Mouse (Mus musculus) c-Kit-positive CD71-negative TER-119-negative erythroid progenitor cells, embryonic 14.5 days (primary cell): ENCODE data around the gene Arfip1.

ENCODE experiments used
- DNase-seq: peaks from one replicate; pipeline ENCODE4 v3.0.0-alpha.2; 2013; ENCODE audit warnings: low read depth

Gene Arfip1

DNA sequence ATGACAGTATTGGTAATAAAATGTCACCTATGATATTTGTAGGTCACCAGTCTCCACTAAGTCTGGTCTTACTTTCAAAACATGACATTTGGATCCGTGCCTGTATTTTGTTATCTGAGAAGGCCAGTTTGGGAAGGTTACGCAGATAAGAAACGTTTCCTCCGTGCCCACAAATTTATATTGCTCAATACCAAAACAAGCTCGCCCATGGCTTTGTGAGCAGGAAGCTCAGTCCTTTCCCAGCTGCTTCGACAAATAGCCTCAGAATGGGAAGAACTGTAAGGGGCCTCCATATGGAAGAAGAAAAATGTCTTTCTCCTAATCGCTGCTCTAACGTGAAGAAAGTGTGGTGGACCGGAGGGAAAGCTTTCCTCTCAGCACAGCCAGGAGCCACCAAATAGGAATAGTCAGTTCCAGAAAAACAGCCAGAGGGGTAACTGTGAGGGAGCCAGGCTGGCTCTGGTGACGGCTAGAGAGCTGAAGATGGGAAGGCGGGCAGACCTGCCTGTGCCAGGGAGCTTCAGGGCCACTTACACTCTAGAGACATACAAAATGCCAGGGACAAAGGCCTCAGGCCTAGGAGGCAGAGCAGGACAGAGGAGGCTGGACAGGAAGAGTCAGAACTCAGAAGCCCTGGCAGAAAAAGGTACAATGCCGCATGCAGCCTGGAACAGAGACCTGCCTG is 126.5 kb downstream of the Arfip1 start:
- DNase-seq: no peak

DNA sequence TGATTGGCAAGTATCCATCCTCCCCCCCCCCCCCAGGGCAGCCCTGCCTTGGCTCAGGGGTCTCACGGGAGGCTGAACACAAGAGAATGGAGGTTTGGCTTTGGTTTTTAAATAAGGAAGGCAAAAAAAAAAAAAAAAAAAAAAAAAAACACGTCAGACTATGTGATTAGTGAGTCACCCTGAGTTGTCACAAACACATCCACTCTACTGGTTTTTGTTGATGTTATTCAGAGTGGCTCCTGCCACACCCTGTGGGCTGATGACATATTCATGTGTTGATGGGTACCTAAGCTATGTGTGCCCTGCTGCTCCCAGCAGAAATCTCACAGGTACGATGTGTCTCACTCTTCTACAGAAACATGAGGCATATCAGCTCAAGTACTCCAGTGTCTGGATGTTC is 131.8 kb downstream of the Arfip1 start:
- DNase-seq: no peak

DNA sequence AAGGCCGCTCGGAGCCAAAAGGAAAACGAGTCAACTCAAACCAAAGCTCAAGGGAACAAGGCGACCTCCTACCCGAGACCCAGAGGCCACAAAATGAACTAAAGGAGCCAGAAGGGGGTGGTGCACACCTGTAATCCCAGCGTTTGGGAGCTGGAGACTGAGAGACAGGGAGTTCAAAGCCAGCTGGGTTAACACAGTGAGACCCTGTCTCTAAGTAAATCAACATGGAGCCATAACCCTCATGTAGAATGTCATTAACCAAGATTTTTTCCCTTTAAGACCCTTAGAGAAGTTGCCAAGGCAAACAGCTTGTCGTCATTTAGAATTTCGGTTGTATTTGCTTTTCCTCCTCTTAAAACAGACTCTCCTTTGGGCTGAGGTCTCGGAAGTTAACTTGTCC is 133.4 kb downstream of the Arfip1 start:
- DNase-seq: no peak

DNA sequence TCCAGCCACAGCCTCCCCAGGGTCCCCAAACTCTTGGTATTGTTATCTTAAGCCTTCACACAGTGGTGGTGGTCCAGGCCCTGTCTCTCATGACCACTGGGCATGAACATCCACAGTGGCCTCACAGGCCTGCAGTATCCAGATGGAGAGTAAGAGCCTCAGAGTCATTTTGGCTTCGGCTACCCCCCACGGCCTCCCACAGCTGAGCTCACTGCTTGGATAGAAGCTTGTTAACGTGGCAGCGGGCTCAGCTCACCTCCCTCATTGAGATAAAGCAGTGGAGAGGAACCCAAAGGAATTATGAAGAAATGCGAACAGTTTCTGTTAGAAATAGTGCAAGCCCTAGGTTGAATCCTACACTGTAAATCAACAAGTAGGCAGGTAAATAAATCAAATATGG is 134.6 kb downstream of the Arfip1 start:
- no peak for DNase-seq
